Mouse (Mus musculus) neutrophil, adult 83 days (primary cell): Measurements from ENCODE around the gene Olfr1344. TPM values are rescaled to one million over a fixed set of nuclear protein-coding genes. Genes with fewer than 3 reads are reported as not detected.

Source experiments
- total RNA-seq, 2 experiments: library from RNA; stranded (reverse); gene quantifications; one replicate each; pipeline ENCODE4 v1.2.4; 2023

The Olfr1344 gene
- not detected for total RNA-seq

GRCm38 (mm10) chr7:6438388-6438787 lies at the start of gene Olfr1344:
Olfr1344 (plus strand) TSS chr7:6438688.

GRCm38 (mm10) chr7:6397996-6398975 lies 40.2 kb upstream of the Olfr1344 start, which contains the start of gene Smim17:
Smim17 (plus strand) TSS chr7:6398715.

GRCm38 (mm10) chr7:6410043-6410442 lies 28.4 kb upstream of the Olfr1344 start, which contains the start of gene Gm20715:
Gm20715 (plus strand) TSS chr7:6410277.

GRCm38 (mm10) chr7:6455868-6456267 lies 17.4 kb downstream of the Olfr1344 start, which contains the start of gene Olfr1336:
Olfr1336 (plus strand) TSS chr7:6456168.

GRCm38 (mm10) chr7:6466951-6467350 lies 28.5 kb downstream of the Olfr1344 start, which contains the start of gene Olfr1346:
Olfr1346 (plus strand) TSS chr7:6467101.

GRCm38 (mm10) chr7:6486841-6487240 lies 48.4 kb downstream of the Olfr1344 start, which contains the start of gene Olfr5:
Olfr5 (minus strand) TSS chr7:6486941.

Other genes with a start within 250 kb of the Olfr1344 start
- not detected for gene Galp, start 241.6 kb upstream of the Olfr1344 start, total RNA-seq
- not detected for gene Zscan5b, start 216.4 kb upstream of the Olfr1344 start, total RNA-seq
- gene Epp13, start 186.0 kb upstream of the Olfr1344 start, total RNA-seq = not detected
- under 1 TPM; 0.40 to 0.66 TPM for gene Zfp667, start 152.1 kb upstream of the Olfr1344 start, total RNA-seq
- gene Zfp583, start 107.4 kb upstream of the Olfr1344 start, total RNA-seq = under 1 TPM; 0.50 to 0.55 TPM
- gene Gm3854, start 94.9 kb upstream of the Olfr1344 start, total RNA-seq = not detected
- 1 to 10 TPM in 1 of 2 experiments, under 1 TPM in 1; 0.70 to 1.2 TPM for gene Zfp78, start 75.4 kb upstream of the Olfr1344 start, total RNA-seq
- gene Zfp28, start 55.4 kb upstream of the Olfr1344 start, total RNA-seq = 1 to 10 TPM; 1.6 to 2.5 TPM
- not detected for gene Smim17, start 40.0 kb upstream of the Olfr1344 start, total RNA-seq
- under 1 TPM in 1 of 2 experiments, not detected in 1; 0.07 TPM for gene Gm20715, start 28.4 kb upstream of the Olfr1344 start, total RNA-seq
- not detected for gene Olfr1336, start 17.5 kb downstream of the Olfr1344 start, total RNA-seq
- not detected for gene Olfr1346, start 28.4 kb downstream of the Olfr1344 start, total RNA-seq
- gene Olfr5, start 48.3 kb downstream of the Olfr1344 start, total RNA-seq = not detected
- gene Olfr1347, start 61.1 kb downstream of the Olfr1344 start, total RNA-seq = not detected
- gene Olfr1348, start 70.1 kb downstream of the Olfr1344 start, total RNA-seq = not detected
- gene Olfr1349, start 84.3 kb downstream of the Olfr1344 start, total RNA-seq = not detected
- gene Olfr1350, start 126.2 kb downstream of the Olfr1344 start, total RNA-seq = not detected